Mouse (Mus musculus): ENCODE data around the gene Exoc3l4. TPM values are rescaled to one million over a fixed set of nuclear protein-coding genes. Genes with fewer than 3 reads are reported as not detected.

The Exoc3l4 gene
- polyA plus RNA-seq, 1 experiment: 0.25 TPM

DNA sequence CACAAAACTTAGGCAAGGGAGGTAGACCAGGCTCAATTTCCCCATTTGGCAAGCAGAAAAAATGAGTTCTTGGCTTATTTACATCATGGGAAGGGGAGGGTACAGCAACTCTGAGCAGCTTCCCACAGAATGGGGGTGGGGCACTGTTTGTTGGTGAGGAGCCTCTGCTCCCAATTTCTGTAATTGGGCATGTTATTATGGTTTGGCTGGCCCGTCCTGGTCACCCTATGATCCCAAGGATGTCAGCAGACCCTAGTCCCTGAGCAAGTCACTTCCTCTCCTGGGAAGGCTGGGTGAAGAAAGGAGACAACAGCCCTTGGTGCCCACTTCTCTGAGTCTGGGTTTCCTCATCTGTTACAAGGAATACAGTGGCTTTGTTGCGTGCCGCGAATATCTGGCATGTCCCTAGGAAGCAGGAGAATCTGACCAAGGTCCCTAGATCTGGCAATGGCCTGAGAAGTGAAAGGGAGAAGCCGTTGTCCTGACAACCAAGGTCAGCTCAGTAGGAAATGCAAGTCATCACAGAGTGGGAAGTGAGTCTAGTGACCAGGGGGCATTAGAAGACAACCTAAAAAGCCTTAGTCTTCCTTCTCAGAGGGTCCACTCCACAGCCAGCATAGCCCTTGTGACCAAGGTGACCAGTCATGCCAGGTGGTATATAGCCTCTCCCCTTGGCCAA, 20.5 kb downstream of the Exoc3l4 start:
- Histone ChIP-seq H3K9me3 (ENCODE audit: control insufficient read depth, low read length) (peaks cover 2% of the 10 kb centered on the region; the same call in 1 of the 2 replicates), H3K36me3 (ENCODE audit: control insufficient read depth) (peaks cover 3% of the 10 kb centered on the region), H3K4me3 (replicated peaks) (no peak overlapping the region), H3K4me1 (ENCODE audit: control insufficient read depth) (peaks cover 93% of the 10 kb centered on the region), H3K27me3 (ENCODE audit: control insufficient read depth) (no peaks in the 10 kb centered on the region)
- TF ChIP-seq GATA1 (IDR thresholded peaks at IDR 0.05; ENCODE audit: low read length) (no peak), TAL1 (IDR thresholded peaks at IDR 0.05; ENCODE audit: low read length) (no peak)

DNA sequence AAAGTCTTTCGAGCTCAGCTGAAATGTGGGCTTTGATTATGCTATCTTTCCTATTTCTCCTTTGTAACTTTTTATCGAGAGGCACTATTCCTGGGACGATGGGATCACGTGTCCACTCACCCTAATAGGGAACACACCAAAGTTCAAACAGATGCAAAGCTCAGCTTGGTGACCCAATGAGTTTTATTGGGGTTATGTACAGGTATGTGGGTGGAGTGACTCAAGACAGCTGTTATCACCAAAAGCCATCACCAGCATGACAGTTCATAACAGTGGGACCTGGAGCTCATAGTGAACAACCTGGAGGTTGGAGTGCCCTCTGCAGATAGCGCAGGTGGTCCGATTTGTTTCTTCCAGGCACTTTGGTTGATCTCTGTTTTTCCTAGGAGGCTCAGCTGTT, 22.0 kb downstream of the Exoc3l4 start:
- Histone ChIP-seq H3K9me3 (ENCODE audit: control insufficient read depth, low read length) (peaks cover 2% of the 10 kb centered on the region; the same call in 1 of the 2 replicates), H3K36me3 (ENCODE audit: control insufficient read depth) (peaks cover 7% of the 10 kb centered on the region), H3K27me3 (ENCODE audit: control insufficient read depth) (no peaks in the 10 kb centered on the region), H3K4me1 (ENCODE audit: control insufficient read depth) (peaks cover 86% of the 10 kb centered on the region), H3K4me3 (replicated peaks) (no peak overlapping the region)
- no peak for TF ChIP-seq GATA1 (IDR thresholded peaks at IDR 0.05; ENCODE audit: low read length)
- TF ChIP-seq TAL1 (IDR thresholded peaks at IDR 0.05; ENCODE audit: low read length): no peak

- Histone ChIP-seq H3K4me1 (ENCODE audit: control insufficient read depth) (peaks cover 85% of the 10 kb centered on the region), H3K4me3 (replicated peaks) (no peak overlapping the region), H3K27me3 (ENCODE audit: control insufficient read depth) (peaks cover 3% of the 10 kb centered on the region; the same call in 1 of the 2 replicates), H3K36me3 (ENCODE audit: control insufficient read depth) (peaks cover 23% of the 10 kb centered on the region), H3K9me3 (ENCODE audit: control insufficient read depth, low read length) (peaks cover 2% of the 10 kb centered on the region; the same call in 1 of the 2 replicates)
- no peak for TF ChIP-seq TAL1 (IDR thresholded peaks at IDR 0.05; ENCODE audit: low read length)
- no peak for TF ChIP-seq GATA1 (IDR thresholded peaks at IDR 0.05; ENCODE audit: low read length)
Observed at GRCm38 (mm10) chr12:111440701-111441373, 24.0 kb downstream of the Exoc3l4 start.

- Histone ChIP-seq H3K36me3 (ENCODE audit: control insufficient read depth) (peaks cover 30% of the 10 kb centered on the region), H3K27me3 (ENCODE audit: control insufficient read depth) (peaks cover 6% of the 10 kb centered on the region; the same call in 1 of the 2 replicates), H3K9me3 (ENCODE audit: control insufficient read depth, low read length) (peaks cover 2% of the 10 kb centered on the region; the same call in 1 of the 2 replicates), H3K4me1 (ENCODE audit: control insufficient read depth) (peaks cover 85% of the 10 kb centered on the region), H3K4me3 (replicated peaks) (peak overlapping the region; percentile 81)
- no peak for TF ChIP-seq TAL1 (IDR thresholded peaks at IDR 0.05; ENCODE audit: low read length)
- no peak for TF ChIP-seq GATA1 (IDR thresholded peaks at IDR 0.05; ENCODE audit: low read length)
Observed at GRCm38 (mm10) chr12:111441523-111441922, 24.7 kb downstream of the Exoc3l4 start.

DNA sequence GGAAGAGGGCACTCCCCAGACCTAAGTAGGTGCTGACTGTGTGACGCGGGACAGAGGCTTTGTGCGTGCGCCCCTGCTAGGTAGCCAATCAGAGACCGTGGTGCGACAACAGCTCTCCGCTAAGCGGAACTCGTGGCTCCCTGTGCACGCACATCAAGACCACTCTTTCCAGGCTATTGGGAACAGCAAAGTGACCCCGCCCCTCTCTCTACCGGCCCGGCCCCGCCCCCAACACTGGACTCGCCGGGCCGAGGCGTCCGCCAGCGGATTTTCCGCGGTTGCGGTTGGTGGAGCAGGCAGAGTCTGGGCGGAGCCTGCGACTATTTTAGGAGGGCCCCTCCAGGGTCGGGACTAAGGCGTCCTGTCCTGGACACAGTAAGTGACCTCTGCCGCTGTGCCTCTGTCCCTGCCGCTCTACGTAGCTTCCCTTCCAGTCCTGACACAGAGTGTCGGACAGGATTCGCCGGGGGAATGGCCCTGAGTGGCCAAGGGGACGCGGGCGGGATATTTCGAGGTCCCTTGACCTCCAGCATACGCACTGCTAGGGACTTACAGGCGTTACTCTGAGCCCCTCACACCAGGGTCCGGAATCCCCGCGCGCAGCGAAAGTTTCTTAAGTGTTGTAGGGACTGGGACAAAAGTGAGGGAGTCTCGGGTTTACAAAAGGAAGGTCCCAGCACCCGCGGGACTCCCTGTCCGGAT, 25.6 kb downstream of the Exoc3l4 start, which contains the start of gene Tnfaip2:
Gene Tnfaip2 (plus strand): TSS at position 161 of the 702 bp plus-strand sequence.
- Histone ChIP-seq H3K36me3 (ENCODE audit: control insufficient read depth) (peaks cover 39% of the 10 kb centered on the region), H3K4me3 (replicated peaks) (peak within 1 kb of the TSS; percentile 81), H3K9me3 (ENCODE audit: control insufficient read depth, low read length) (peaks cover 2% of the 10 kb centered on the region; the same call in 1 of the 2 replicates), H3K4me1 (ENCODE audit: control insufficient read depth) (peaks cover 85% of the 10 kb centered on the region), H3K27me3 (ENCODE audit: control insufficient read depth) (peaks cover 6% of the 10 kb centered on the region; the same call in 1 of the 2 replicates)
- TF ChIP-seq GATA1 (IDR thresholded peaks at IDR 0.05; ENCODE audit: low read length) (no peak), TAL1 (IDR thresholded peaks at IDR 0.05; ENCODE audit: low read length) (no peak)

DNA sequence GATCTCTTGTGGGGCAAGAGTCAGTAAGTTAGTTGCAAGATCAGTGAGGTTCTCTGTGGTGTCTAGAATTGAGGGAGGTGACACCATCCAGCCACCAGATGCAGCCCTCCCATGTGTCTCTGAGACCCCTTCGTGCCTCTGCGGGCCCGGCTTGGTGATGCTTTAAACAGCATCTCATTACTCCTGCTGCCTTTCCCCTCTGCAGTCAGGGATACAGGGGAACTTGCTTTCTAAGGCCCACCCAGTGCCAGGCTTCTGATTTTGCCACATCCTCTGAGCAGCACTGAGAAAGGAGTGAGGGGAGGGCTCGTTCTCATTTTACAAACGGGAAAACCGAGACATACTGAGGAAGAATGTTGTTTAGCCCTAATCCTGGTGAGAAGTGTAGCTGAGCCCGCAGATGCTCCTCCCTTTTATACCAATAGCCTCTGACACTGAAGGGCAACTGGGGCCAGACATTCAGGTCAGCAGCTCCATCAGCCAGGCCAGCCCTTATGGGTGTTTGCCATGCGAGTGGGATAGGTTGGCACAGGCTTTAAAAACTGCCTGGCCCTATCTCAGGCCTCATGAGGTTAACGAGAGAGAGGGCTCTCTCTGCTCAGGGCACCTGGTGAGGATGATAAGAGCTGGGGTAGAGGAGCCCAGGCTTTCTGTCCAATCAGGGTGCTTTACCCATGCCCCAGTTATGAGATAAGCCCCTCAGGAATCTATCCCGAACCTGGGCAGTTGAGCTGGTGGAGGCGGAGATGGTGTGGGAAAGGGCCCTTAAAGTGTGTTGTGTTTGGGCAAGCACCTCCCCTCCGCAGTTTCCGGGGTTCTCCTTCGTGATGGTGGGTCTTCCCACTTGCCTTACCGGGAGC, 26.4 kb downstream of the Exoc3l4 start:
- Histone ChIP-seq H3K36me3 (ENCODE audit: control insufficient read depth) (peaks cover 47% of the 10 kb centered on the region), H3K27me3 (ENCODE audit: control insufficient read depth) (peaks cover 6% of the 10 kb centered on the region; the same call in 1 of the 2 replicates), H3K9me3 (ENCODE audit: control insufficient read depth, low read length) (peaks cover 2% of the 10 kb centered on the region; the same call in 1 of the 2 replicates), H3K4me1 (ENCODE audit: control insufficient read depth) (peaks cover 85% of the 10 kb centered on the region), H3K4me3 (replicated peaks) (peak overlapping the region; percentile 81)
- TF ChIP-seq TAL1 (IDR thresholded peaks at IDR 0.05; ENCODE audit: low read length): peak; percentile 96
- peak; percentile 97 for TF ChIP-seq GATA1 (IDR thresholded peaks at IDR 0.05; ENCODE audit: low read length)

- peaks cover 85% of the 10 kb centered on the region for H3K4me1 ChIP-seq (ENCODE audit: control insufficient read depth)
- H3K27me3 ChIP-seq (ENCODE audit: control insufficient read depth): peaks cover 6% of the 10 kb centered on the region; the same call in 1 of the 2 replicates
- H3K9me3 ChIP-seq (ENCODE audit: control insufficient read depth, low read length): peaks cover 2% of the 10 kb centered on the region; the same call in 1 of the 2 replicates
- peaks cover 57% of the 10 kb centered on the region for H3K36me3 ChIP-seq (ENCODE audit: control insufficient read depth)
- TF ChIP-seq GATA1 (IDR thresholded peaks at IDR 0.05; ENCODE audit: low read length) (no peak), TAL1 (IDR thresholded peaks at IDR 0.05; ENCODE audit: low read length) (no peak)
- H3K4me3 ChIP-seq (replicated peaks): peak overlapping the region; percentile 81
Observed at GRCm38 (mm10) chr12:111443921-111444831, 27.4 kb downstream of the Exoc3l4 start.

Data from erythroblast, embryonic 14.5 days (primary cell).